Mouse (Mus musculus): ENCODE data around the gene Rab4b. TPM values are rescaled to one million over a fixed set of nuclear protein-coding genes. Genes with fewer than 3 reads are reported as not detected.

Rab4b gene
- polyA plus RNA-seq, 1 experiment from 2014 or later: 76.1 TPM

DNA sequence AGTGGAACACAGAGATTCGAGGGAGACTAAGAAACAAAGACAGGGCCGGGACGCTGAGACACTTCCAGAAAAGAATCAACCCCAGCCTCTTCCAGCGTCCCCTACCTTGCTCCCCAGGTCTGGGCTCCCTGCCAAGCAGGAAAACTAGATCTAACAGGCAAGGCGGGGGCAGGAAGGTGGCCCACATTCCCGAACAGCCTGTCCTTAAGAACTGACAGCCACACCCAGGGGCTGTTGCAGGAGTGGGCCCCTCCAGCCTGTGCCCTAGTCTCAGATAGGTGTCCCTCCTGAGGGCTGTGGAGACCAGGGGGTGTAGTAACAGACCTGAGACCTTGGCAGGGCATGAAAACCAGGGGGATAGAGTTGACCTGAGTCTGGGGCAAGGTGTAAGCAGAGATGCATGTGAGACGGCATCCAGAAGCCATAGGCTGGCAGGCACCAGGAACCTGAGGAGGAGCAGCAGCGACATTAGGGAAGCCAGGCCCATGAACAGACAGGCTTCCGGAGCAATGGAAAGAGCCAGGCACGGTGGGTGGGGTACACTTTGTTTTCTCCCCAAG, 25.4 kb downstream of the Rab4b start, which contains the start of gene Cyp2t4:
Gene Cyp2t4, plus strand, starts transcription at position 510 of the 560 bp plus-strand sequence.
- peak; percentile 93 for ATAC-seq (ENCODE audit: low read depth)
- Histone ChIP-seq H3K9ac (ENCODE audit: low read length) (peak within 1 kb of the TSS; percentile 29; the same call in 1 of the 2 replicates), H3K4me1 (replicated peaks; ENCODE audit: control insufficient read depth, insufficient read depth, low read length) (peaks cover 2% of the 10 kb centered on the region; the same call in 1 of the 2 replicates), H3K9me3 (ENCODE audit: control insufficient read depth, low read length) (no peaks in the 10 kb centered on the region), H3K36me3 (ENCODE audit: control insufficient read depth, insufficient read depth, low read length) (peaks cover 6% of the 10 kb centered on the region), H3K4me2 (ENCODE audit: low read depth, low read length) (no peak within 1 kb of the TSS), H3K27me3 (ENCODE audit: control insufficient read depth, insufficient read depth, low read depth, low read length) (no peaks in the 10 kb centered on the region), H3K27ac (ENCODE audit: low read length) (peak within 1 kb of the TSS; percentile 87), H3K4me3 (ENCODE audit: low read length) (no peak within 1 kb of the TSS)
- WGBS: 38% methylated on average over 10 of the region's 10 CpGs

DNA sequence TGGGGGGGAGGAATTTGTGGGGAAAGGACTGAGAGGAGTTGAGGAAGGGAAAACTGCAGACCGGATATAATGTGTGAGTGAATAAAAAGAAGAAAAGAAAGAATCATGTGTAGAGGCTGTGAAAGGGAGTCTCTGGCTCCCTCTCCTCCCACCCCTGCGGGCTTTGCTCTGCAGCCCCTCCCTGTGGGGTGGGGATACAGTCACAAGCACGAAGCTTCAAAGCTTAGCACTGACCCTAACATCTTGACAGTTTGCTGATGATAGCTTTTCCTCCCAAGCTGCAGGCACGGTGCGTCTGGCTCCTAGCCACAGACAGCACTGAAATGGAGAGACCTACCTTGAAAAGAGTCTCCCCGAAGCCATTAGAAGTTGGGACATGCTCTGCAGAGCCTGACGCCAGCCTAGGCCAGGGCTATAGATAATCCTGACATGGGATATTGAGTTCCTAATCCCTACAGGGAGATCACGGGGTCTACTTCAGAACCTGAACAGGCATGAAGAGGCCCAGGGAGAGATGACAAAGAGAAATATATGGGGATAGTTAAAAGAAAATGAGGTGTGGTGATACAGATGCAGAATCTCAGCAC, 42.2 kb downstream of the Rab4b start:
- ATAC-seq (ENCODE audit: low read depth): no peak
- Histone ChIP-seq H3K9ac (ENCODE audit: low read length) (no peak overlapping the region), H3K4me1 (replicated peaks; ENCODE audit: control insufficient read depth, insufficient read depth, low read length) (peaks cover 5% of the 10 kb centered on the region; the same call in 1 of the 2 replicates), H3K27ac (ENCODE audit: low read length) (no peak overlapping the region), H3K9me3 (ENCODE audit: control insufficient read depth, low read length) (peaks cover 6% of the 10 kb centered on the region), H3K27me3 (ENCODE audit: control insufficient read depth, insufficient read depth, low read depth, low read length) (no peaks in the 10 kb centered on the region), H3K4me2 (ENCODE audit: low read depth, low read length) (no peak overlapping the region), H3K36me3 (ENCODE audit: control insufficient read depth, insufficient read depth, low read length) (no peaks in the 10 kb centered on the region), H3K4me3 (ENCODE audit: low read length) (no peak overlapping the region)
- WGBS: 33% methylated on average over 8 of the region's 8 CpGs

DNA sequence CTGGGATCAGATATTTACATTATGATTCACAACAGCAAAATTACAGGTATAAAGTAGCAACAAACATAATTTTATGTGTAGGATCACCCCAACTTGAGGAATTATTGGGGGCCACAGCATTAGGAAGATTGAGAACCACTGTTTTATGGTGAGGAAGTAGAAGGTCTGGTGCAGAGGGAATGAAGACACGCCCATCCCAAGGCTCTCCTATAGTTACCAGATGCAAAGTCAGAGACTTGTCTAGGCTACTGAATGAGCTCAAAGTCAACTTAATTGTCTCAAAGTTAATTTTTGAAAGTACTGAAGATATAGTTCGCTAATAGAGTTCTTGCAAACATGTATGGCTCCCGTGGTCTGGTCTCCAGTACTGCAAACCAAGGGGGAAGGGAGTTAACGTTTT, 44.9 kb downstream of the Rab4b start:
- H3K9ac ChIP-seq (ENCODE audit: low read length): no peak overlapping the region
- H3K4me2 ChIP-seq (ENCODE audit: low read depth, low read length): no peak overlapping the region
- H3K4me3 ChIP-seq (ENCODE audit: low read length): no peak overlapping the region
- no peak for ATAC-seq (ENCODE audit: low read depth)
- peaks cover 5% of the 10 kb centered on the region; the same call in 1 of the 2 replicates for H3K4me1 ChIP-seq (replicated peaks; ENCODE audit: control insufficient read depth, insufficient read depth, low read length)
- no peaks in the 10 kb centered on the region for H3K27me3 ChIP-seq (ENCODE audit: control insufficient read depth, insufficient read depth, low read depth, low read length)
- no peaks in the 10 kb centered on the region for H3K36me3 ChIP-seq (ENCODE audit: control insufficient read depth, insufficient read depth, low read length)
- 73% methylated on average over 4 of the region's 4 CpGs for WGBS
- no peak overlapping the region for H3K27ac ChIP-seq (ENCODE audit: low read length)
- H3K9me3 ChIP-seq (ENCODE audit: control insufficient read depth, low read length): no peaks in the 10 kb centered on the region

DNA sequence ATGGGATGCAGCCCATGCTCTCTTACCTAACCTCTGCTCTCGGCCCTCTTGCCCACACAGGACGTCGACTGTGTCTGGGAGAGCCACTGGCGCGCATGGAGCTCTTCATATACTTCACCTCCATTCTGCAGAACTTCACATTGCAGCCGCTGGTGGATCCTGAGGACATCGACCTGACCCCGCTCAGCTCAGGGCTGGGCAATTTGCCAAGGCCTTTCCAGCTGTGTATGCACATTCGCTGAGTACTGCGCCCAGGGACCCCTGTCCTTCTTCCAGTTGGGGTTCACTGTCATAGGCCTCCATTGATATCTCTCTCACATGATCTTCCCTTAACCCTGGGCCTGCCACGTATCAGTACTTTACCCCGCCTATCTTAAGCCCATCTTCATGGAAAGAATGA, 45.5 kb downstream of the Rab4b start:
- no peak overlapping the region for H3K4me3 ChIP-seq (ENCODE audit: low read length)
- no peaks in the 10 kb centered on the region for H3K9me3 ChIP-seq (ENCODE audit: control insufficient read depth, low read length)
- H3K36me3 ChIP-seq (ENCODE audit: control insufficient read depth, insufficient read depth, low read length): no peaks in the 10 kb centered on the region
- no peak overlapping the region for H3K27ac ChIP-seq (ENCODE audit: low read length)
- peak; percentile 35; the same call in 1 of the 2 replicates for ATAC-seq (ENCODE audit: low read depth)
- H3K4me2 ChIP-seq (ENCODE audit: low read depth, low read length): no peak overlapping the region
- no peak overlapping the region; the same call in 1 of the 2 replicates for H3K9ac ChIP-seq (ENCODE audit: low read length)
- 32% methylated on average over 12 of the region's 12 CpGs for WGBS
- no peaks in the 10 kb centered on the region for H3K27me3 ChIP-seq (ENCODE audit: control insufficient read depth, insufficient read depth, low read depth, low read length)
- H3K4me1 ChIP-seq (replicated peaks; ENCODE audit: control insufficient read depth, insufficient read depth, low read length): peaks cover 5% of the 10 kb centered on the region; the same call in 1 of the 2 replicates

DNA sequence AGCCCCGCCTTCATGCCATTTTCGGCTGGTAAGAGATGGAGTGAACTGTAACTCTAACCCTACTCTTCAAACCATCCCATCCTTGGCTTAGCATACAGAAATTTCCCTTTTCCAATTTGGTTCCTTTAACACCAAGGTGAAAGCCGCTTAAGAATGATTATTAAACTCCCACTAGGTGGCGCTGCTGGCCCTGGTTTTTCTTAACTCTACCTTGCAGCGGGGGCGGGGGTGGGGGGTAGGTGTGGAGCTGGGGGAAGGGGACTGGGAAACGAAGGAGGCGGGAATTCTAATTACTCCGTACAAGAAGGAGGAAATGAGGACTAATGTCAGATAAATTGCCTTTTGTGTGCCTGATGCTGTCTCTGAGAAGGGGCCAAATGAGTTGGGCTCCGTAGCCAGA, 46.1 kb downstream of the Rab4b start:
- no peak overlapping the region for H3K27ac ChIP-seq (ENCODE audit: low read length)
- 11% methylated on average over 10 of the region's 10 CpGs for WGBS
- H3K36me3 ChIP-seq (ENCODE audit: control insufficient read depth, insufficient read depth, low read length): no peaks in the 10 kb centered on the region
- no peaks in the 10 kb centered on the region for H3K27me3 ChIP-seq (ENCODE audit: control insufficient read depth, insufficient read depth, low read depth, low read length)
- no peak overlapping the region for H3K4me2 ChIP-seq (ENCODE audit: low read depth, low read length)
- ATAC-seq (ENCODE audit: low read depth): peak; percentile 34; the same call in 1 of the 2 replicates
- H3K9me3 ChIP-seq (ENCODE audit: control insufficient read depth, low read length): no peaks in the 10 kb centered on the region
- no peak overlapping the region for H3K4me3 ChIP-seq (ENCODE audit: low read length)
- H3K4me1 ChIP-seq (replicated peaks; ENCODE audit: control insufficient read depth, insufficient read depth, low read length): peaks cover 5% of the 10 kb centered on the region; the same call in 1 of the 2 replicates
- no peak overlapping the region; the same call in 1 of the 2 replicates for H3K9ac ChIP-seq (ENCODE audit: low read length)

DNA sequence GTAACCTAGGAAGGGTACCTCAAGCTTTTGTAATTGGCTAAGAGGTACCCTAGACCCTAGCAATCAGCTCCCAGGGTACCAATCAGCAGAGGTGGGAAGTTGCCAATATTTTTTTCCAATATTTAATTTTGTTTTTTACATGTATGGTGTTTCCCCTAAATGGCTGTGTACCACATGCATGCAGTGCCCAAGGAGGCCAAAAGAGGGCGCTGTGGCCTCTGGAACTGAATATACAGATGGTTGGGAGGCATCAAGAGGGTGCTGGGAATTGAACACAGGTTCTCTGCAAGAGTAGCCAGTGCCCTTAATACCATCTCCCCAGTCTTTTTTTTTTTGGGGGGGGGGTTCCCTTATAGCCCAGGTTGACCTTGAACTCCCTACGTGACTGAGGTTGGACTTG, 47.3 kb downstream of the Rab4b start:
- Histone ChIP-seq H3K27ac (ENCODE audit: low read length) (no peak overlapping the region), H3K27me3 (ENCODE audit: control insufficient read depth, insufficient read depth, low read depth, low read length) (no peaks in the 10 kb centered on the region), H3K9me3 (ENCODE audit: control insufficient read depth, low read length) (no peaks in the 10 kb centered on the region), H3K4me2 (ENCODE audit: low read depth, low read length) (no peak overlapping the region), H3K9ac (ENCODE audit: low read length) (no peak overlapping the region), H3K36me3 (ENCODE audit: control insufficient read depth, insufficient read depth, low read length) (no peaks in the 10 kb centered on the region), H3K4me3 (ENCODE audit: low read length) (no peak overlapping the region), H3K4me1 (replicated peaks; ENCODE audit: control insufficient read depth, insufficient read depth, low read length) (peaks cover 5% of the 10 kb centered on the region; the same call in 1 of the 2 replicates)
- 55% methylated on average over 2 of the region's 2 CpGs for WGBS
- ATAC-seq (ENCODE audit: low read depth): no peak

DNA sequence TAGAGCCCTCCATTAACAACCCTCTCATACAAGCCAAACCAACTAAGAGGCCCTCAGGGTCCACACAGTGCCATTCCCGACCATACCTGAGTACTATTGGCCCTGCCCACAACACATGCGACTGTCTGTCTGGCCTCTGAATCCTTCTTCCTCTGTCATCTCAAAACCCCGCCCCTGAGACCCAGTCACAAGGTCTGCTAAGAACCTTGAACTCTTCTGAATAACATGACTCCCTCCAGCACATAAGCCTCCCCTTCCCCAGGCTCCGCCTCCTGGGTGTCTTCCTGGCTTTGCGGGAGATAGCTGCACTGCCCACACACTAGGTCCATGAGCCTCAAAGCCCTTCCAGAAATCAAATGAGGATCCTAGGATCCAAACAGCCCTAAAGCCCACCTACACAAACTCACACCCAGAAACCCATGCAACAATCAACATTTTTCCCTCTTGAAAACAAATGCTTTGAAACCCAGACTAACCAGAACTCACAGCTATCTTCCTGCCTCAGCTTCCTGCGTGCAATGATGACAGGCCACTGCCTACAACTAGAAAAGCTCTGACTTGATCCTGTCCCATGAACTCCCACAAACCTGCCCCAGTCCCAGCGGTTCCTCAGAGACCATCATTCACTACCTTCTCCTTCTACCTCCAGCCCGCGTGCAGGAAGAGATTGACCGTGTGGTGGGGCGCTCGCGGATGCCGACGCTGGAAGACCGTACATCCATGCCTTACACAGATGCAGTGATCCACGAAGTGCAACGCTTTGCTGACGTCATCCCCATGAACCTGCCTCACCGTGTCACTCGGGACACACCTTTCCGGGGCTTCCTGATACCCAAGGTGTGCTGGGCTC, 48.0 kb downstream of the Rab4b start:
- H3K9ac ChIP-seq (ENCODE audit: low read length): no peak overlapping the region
- no peak overlapping the region for H3K4me3 ChIP-seq (ENCODE audit: low read length)
- WGBS: 86% methylated on average over 22 of the region's 22 CpGs
- H3K27ac ChIP-seq (ENCODE audit: low read length): no peak overlapping the region
- H3K36me3 ChIP-seq (ENCODE audit: control insufficient read depth, insufficient read depth, low read length): no peaks in the 10 kb centered on the region
- ATAC-seq (ENCODE audit: low read depth): no peak
- no peaks in the 10 kb centered on the region for H3K27me3 ChIP-seq (ENCODE audit: control insufficient read depth, insufficient read depth, low read depth, low read length)
- peaks cover 5% of the 10 kb centered on the region; the same call in 1 of the 2 replicates for H3K4me1 ChIP-seq (replicated peaks; ENCODE audit: control insufficient read depth, insufficient read depth, low read length)
- H3K9me3 ChIP-seq (ENCODE audit: control insufficient read depth, low read length): no peaks in the 10 kb centered on the region
- no peak overlapping the region for H3K4me2 ChIP-seq (ENCODE audit: low read depth, low read length)

DNA sequence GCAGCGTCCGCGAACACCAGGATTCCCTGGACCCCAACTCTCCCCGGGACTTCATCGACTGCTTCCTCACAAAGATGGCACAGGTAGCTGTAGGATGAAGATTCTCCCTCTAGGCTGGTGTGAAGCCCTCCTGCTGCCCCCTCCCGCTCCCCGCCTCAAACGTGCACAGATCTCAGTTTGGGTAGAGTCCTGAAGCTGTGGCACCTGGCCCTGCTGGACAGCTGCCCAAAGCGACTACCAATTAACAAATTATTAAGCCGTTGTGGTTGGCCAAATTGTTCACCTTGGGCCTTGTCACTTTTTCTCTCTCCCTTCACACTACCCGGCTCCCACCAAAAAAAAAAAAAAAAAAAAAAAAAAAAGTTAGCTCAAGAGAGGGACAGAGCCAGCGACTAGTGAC, 48.9 kb downstream of the Rab4b start:
- Histone ChIP-seq H3K4me2 (ENCODE audit: low read depth, low read length) (no peak overlapping the region), H3K4me1 (replicated peaks; ENCODE audit: control insufficient read depth, insufficient read depth, low read length) (peaks cover 5% of the 10 kb centered on the region; the same call in 1 of the 2 replicates), H3K9ac (ENCODE audit: low read length) (no peak overlapping the region), H3K27ac (ENCODE audit: low read length) (no peak overlapping the region), H3K4me3 (ENCODE audit: low read length) (no peak overlapping the region), H3K9me3 (ENCODE audit: control insufficient read depth, low read length) (no peaks in the 10 kb centered on the region), H3K27me3 (ENCODE audit: control insufficient read depth, insufficient read depth, low read depth, low read length) (no peaks in the 10 kb centered on the region), H3K36me3 (ENCODE audit: control insufficient read depth, insufficient read depth, low read length) (no peaks in the 10 kb centered on the region)
- WGBS: 72% methylated on average over 12 of the region's 12 CpGs
- no peak for ATAC-seq (ENCODE audit: low read depth)

DNA sequence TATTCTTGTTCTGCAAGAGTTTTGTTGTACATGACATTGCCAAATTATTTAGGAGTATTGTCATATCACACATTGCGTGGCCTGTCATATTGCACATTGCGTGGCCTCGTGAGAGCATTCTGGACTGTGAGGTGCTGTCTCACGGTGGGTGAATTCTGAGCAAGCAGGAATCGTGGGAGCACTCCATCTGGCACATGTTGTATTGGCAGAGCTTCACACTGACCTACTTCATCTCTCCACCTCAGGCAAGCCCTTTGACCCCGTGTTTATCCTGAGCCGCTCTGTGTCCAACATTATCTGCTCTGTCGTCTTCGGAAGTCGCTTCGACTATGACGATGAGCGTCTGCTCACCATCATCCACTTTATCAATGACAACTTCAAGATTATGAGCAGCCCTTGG, 49.8 kb downstream of the Rab4b start:
- Histone ChIP-seq H3K4me3 (ENCODE audit: low read length) (no peak overlapping the region), H3K36me3 (ENCODE audit: control insufficient read depth, insufficient read depth, low read length) (no peaks in the 10 kb centered on the region), H3K27ac (ENCODE audit: low read length) (no peak overlapping the region), H3K9ac (ENCODE audit: low read length) (no peak overlapping the region), H3K4me2 (ENCODE audit: low read depth, low read length) (no peak overlapping the region), H3K4me1 (replicated peaks; ENCODE audit: control insufficient read depth, insufficient read depth, low read length) (peaks cover 5% of the 10 kb centered on the region; the same call in 1 of the 2 replicates), H3K9me3 (ENCODE audit: control insufficient read depth, low read length) (no peaks in the 10 kb centered on the region), H3K27me3 (ENCODE audit: control insufficient read depth, insufficient read depth, low read depth, low read length) (no peaks in the 10 kb centered on the region)
- WGBS: 56% methylated on average over 13 of the region's 13 CpGs
- no peak for ATAC-seq (ENCODE audit: low read depth)
